Comparison of ENCODE assay signal across 8 mouse cellular contexts in the genomic region with DNA sequence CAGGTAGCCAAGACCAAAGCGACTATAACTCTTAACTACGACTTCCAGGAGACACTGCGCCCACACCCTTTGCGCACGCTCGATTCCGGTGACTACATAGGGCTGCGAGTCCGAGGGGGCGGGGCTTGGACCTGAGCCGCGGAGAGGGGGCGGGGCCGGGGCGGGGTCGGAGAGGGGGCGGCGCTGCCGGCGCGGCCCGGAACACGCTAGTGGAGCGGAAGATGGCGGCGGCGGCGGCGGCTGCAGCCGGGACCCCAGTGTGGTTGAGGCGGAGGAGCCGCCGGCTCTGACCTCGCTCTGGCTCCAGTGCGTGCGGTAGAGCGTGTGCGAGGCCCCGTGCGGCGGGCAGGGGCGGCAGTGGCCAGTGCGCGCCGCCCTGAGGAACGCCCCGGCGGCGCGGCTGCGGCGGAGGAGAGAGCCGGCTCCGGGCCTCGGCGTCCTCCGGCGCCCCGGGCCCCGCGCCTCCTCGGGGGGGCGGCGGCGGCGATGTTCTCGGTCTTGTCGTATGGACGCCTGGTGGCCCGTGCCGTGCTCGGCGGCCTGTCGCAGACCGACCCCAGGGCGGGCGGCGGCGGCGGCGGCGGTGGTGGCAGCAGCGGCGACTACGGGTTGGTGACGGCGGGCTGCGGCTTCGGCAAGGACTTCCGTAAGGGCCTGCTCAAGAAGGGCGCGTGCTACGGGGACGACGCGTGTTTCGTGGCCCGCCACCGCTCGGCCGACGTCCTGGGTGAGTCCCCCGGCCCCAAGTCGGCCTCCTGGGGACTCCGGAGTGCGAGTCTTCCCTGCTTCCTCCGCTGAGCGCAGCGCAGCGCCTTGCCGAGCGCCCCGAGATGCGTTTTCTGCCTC. TPM values are rescaled to one million over a fixed set of nuclear protein-coding genes. Genes with fewer than 3 reads are reported as not detected.
DNase-seq lines count a peak whose midpoint lies in the region; ATAC-seq lines count a peak whose summit lies in the region.

Gene Pptc7, plus strand, starts transcription at position 183 of the 846 bp plus-strand sequence.

- peaks cover 18% of the 10 kb centered on the region for H3K4me1 ChIP-seq in hindbrain, embryonic 12.5 days

- peak within 1 kb of the TSS; percentile 98 for H3K4me2 ChIP-seq in hindbrain, embryonic 12.5 days (replicated peaks)

- WGBS in hindbrain, embryonic 12.5 days = under 1% methylated on average over 81 of the region's 114 CpGs

- DNase-seq in MN1 (ENCODE audit: low spot score) = peak; percentile 86
- peak; percentile 89 for DNase-seq in cerebellum, adult 9-11 months
- DNase-seq in frontal cortex, postnatal 10 days (ENCODE audit: low spot score in 2 of 2) = peak; percentile 76 to 87
- DNase-seq in layer of hippocampus, postnatal 14 days (ENCODE audit: low spot score in 2 of 2) = peak; percentile 78 to 91
- DNase-seq in lung, postnatal 14 days = peak; percentile 94
- DNase-seq in retina, adult 2 months (ENCODE audit: low read depth, low spot score) = peak; percentile 86
- peak; percentile 89 to 92 for DNase-seq in thymus, postnatal 36 days

- peak; percentile 92 for ATAC-seq in hindbrain, embryonic 12.5 days (ENCODE audit: low FRiP score)

- peaks cover 2% of the 10 kb centered on the region; the same call in 1 of the 2 replicates for H3K27me3 ChIP-seq in hindbrain, embryonic 12.5 days

- H3K9ac ChIP-seq in hindbrain, embryonic 12.5 days = peak within 1 kb of the TSS; percentile 95

- no peaks in the 10 kb centered on the region for H3K9me3 ChIP-seq in hindbrain, embryonic 12.5 days (replicated peaks)

- H3K36me3 ChIP-seq in hindbrain, embryonic 12.5 days = peaks cover 14% of the 10 kb centered on the region; the same call in 1 of the 2 replicates

- H3K27ac ChIP-seq in hindbrain, embryonic 12.5 days = peak within 1 kb of the TSS; percentile 92

- peak within 1 kb of the TSS; percentile 99 for H3K4me3 ChIP-seq in hindbrain, embryonic 12.5 days

RNA-seq across cellular contexts. Expression of gene Pptc7, which starts in this region (rescaled TPM):
- polyA plus RNA-seq in hindbrain, embryonic 12.5 days (2016; fragmentation: Nextera tagmentation; extraction: Ambion mirVana) = 10.8 and 11.1 TPM in 2 replicates
- total RNA-seq in layer of hippocampus, postnatal 14 days (2021) = 10 to 100 TPM; 34.8 to 35.3 TPM

Comparison
In these comparisons a context has a peak if more than half of its experiments do, and no peak if none do; other contexts are left out.
1. Peak in every context shown above with its lines: DNase-seq, ATAC-seq, H3K4me3 ChIP-seq and H3K27ac ChIP-seq.